Mouse (Mus musculus): Measurements from ENCODE around the gene Tbk1. TPM values are rescaled to one million over a fixed set of nuclear protein-coding genes. Genes with fewer than 3 reads are reported as not detected.

The Tbk1 gene
- polyA plus RNA-seq, 1 experiment from 2014 or later = 27.3 TPM

DNA sequence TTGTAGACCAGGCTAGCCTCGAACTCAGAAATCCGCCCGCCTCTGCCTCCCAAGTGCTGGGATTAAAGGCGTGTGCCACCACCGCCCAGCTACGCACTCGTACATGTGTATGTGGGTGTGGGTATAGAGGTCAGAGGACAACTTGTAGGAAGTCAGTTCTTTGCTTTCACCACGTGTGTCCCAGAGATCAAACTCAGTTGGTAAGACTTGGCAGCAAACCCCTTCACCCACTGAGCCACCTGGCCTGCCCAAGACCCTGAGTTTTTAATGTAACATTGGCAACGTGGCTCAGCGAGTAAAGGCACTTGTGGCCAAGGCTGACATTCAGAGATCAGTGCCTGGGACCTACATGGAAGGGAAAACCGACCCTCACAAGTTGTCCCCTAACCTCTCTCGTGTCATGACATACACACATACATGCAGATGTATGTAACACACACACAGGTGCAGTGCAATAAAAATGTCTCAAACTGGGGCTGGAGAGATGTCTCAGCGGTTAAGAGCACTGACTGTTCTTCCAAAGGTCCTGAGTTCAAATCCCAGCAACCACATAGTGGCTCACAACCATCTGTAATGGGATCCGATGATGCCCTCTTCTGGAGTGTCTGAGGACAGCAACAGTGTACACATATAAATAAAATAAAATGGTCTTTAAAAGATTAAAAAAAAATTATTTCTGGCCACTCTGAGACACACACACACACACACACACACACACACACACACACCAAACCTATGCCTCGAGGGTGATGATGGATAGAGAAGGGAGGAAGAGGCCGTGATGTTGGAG lies 78.6 kb downstream of the Tbk1 start:
- H3K27me3 ChIP-seq (replicated peaks; ENCODE audit: control insufficient read depth, insufficient read depth, low read length) = no peaks in the 10 kb centered on the region
- H3K4me2 ChIP-seq (replicated peaks; ENCODE audit: low read depth) = no peak overlapping the region
- H3K9ac ChIP-seq (ENCODE audit: low read depth, low read length) = no peak overlapping the region
- H3K27ac ChIP-seq (ENCODE audit: low read depth, low read length) = no peak overlapping the region
- no peak for ATAC-seq
- no peak overlapping the region for H3K4me3 ChIP-seq (ENCODE audit: low read depth, low read length)
- peak; percentile 44 for TF ChIP-seq CTCF (IDR thresholded peaks at IDR 0.05; ENCODE audit: low read depth)
- no peaks in the 10 kb centered on the region for H3K9me3 ChIP-seq (ENCODE audit: control insufficient read depth)
- H3K4me1 ChIP-seq (replicated peaks; ENCODE audit: control insufficient read depth, insufficient read depth, low read length) = no peaks in the 10 kb centered on the region; the same call in 1 of the 2 replicates
- 88% methylated on average over 16 of the region's 16 CpGs for WGBS
- H3K36me3 ChIP-seq (ENCODE audit: control insufficient read depth, insufficient read depth) = no peaks in the 10 kb centered on the region

DNA sequence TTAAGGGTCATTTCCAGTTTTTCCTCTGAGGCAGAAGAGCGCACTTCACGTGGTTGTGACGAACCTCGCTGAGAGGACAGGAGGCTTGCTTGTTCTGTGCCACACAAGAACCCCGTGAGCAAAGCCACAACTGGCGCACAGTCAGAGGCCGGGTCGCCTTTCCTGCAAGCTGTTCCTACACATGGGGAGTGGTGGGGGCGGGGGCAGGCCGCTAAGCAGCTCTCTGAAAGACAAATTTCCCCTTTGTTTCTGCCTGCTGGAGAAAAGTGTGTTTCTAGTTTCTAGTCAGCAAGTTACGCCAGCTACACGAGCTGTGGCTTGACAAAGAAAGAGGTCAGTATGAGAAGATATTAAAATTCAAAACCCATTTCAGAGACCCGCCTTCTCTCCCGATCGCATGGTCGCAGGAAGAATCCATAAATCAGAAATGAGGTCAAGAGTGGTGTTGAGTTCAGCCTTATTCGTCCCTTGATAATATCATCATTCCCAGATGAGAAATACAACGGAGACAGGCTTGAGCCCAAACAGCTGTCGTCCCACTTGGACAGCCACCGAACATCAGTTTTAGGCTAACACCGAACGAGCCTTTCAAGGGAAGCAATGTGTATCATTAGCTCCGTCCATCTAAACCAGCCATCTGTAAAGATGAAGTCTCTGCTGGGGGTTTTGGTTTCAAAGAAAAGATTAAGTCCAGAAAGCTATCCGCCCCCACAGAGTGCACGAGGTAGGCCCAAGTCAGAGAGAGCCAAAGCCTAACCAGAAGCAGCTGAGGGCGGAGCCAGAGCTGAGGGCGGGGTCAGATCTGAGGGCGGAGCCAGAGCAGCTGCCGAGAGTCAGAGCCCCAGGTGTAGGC lies 79.6 kb downstream of the Tbk1 start:
- Histone ChIP-seq H3K4me1 (replicated peaks; ENCODE audit: control insufficient read depth, insufficient read depth, low read length) (no peaks in the 10 kb centered on the region; the same call in 1 of the 2 replicates), H3K4me3 (ENCODE audit: low read depth, low read length) (no peak overlapping the region), H3K27me3 (replicated peaks; ENCODE audit: control insufficient read depth, insufficient read depth, low read length) (no peaks in the 10 kb centered on the region), H3K27ac (ENCODE audit: low read depth, low read length) (peak overlapping the region; percentile 35; the same call in 1 of the 2 replicates), H3K9me3 (ENCODE audit: control insufficient read depth) (no peaks in the 10 kb centered on the region), H3K4me2 (replicated peaks; ENCODE audit: low read depth) (no peak overlapping the region; the same call in 1 of the 2 replicates), H3K9ac (ENCODE audit: low read depth, low read length) (no peak overlapping the region), H3K36me3 (ENCODE audit: control insufficient read depth, insufficient read depth) (no peaks in the 10 kb centered on the region)
- ATAC-seq = no peak
- 54% methylated on average over 29 of the region's 29 CpGs for WGBS
- no peak for TF ChIP-seq CTCF (IDR thresholded peaks at IDR 0.05; ENCODE audit: low read depth)

GRCm38 (mm10) chr10:121505929-121506328 lies 80.7 kb downstream of the Tbk1 start:
- no peak for TF ChIP-seq CTCF (IDR thresholded peaks at IDR 0.05; ENCODE audit: low read depth)
- peak overlapping the region; percentile 73 for H3K4me2 ChIP-seq (replicated peaks; ENCODE audit: low read depth)
- no peak for ATAC-seq
- no peaks in the 10 kb centered on the region for H3K36me3 ChIP-seq (ENCODE audit: control insufficient read depth, insufficient read depth)
- peak overlapping the region; percentile 41; the same call in 1 of the 2 replicates for H3K4me3 ChIP-seq (ENCODE audit: low read depth, low read length)
- no peak overlapping the region for H3K9ac ChIP-seq (ENCODE audit: low read depth, low read length)
- H3K9me3 ChIP-seq (ENCODE audit: control insufficient read depth) = no peaks in the 10 kb centered on the region
- H3K27me3 ChIP-seq (replicated peaks; ENCODE audit: control insufficient read depth, insufficient read depth, low read length) = no peaks in the 10 kb centered on the region
- H3K4me1 ChIP-seq (replicated peaks; ENCODE audit: control insufficient read depth, insufficient read depth, low read length) = no peaks in the 10 kb centered on the region; the same call in 1 of the 2 replicates
- whole genome bisulfite sequencing = 52% methylated on average over 7 of the region's 7 CpGs
- peak overlapping the region; percentile 70; the same call in 1 of the 2 replicates for H3K27ac ChIP-seq (ENCODE audit: low read depth, low read length)

DNA sequence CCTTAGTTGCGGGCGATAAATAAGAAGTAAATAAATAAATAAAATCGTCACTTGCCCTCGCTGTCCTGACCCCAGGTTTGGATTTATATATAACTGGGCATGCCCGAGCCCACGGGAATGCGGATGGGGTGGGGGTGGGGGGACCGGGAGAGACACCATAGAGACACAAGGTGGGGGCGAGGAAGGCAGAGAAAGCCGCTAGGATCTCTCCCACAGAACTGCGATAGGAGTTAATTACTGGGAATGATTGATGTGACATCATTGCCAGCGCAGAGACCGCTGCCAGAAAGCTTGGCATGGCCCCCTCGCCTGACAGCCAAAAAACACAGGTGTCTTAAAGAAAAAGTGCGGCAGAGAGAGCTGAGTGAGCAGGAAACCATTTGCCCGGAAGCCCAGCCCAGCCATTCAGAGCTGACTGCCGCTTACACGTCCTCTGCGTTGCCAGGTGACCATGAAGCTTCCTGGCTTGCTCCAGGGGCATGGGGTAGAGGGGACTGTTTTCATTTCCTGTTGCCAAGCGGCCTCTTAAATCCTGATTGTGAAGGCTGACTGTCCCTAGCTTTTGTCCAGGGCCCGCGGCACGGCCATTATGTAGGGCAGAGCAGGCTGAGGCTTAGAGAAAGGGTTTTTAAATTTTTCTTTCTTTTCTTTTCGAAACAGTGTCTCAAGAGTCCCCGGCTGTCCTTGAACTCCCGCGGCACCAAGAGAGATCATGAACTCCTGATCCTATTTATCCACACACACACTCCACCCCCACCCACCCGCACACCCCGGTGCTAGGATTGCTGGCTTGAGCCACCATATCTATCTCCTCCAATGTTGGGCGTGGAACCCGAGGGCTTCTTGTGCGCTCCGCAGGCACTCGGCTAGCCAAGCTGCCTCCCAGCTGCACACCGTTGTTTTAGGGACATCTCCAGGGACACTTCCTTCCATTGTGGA lies 81.3 kb downstream of the Tbk1 start:
- H3K9ac ChIP-seq (ENCODE audit: low read depth, low read length) = peak overlapping the region; percentile 54
- no peaks in the 10 kb centered on the region for H3K36me3 ChIP-seq (ENCODE audit: control insufficient read depth, insufficient read depth)
- 20% methylated on average over 35 of the region's 35 CpGs for WGBS
- H3K27me3 ChIP-seq (replicated peaks; ENCODE audit: control insufficient read depth, insufficient read depth, low read length) = no peaks in the 10 kb centered on the region
- peak overlapping the region; percentile 70 for H3K27ac ChIP-seq (ENCODE audit: low read depth, low read length)
- no peaks in the 10 kb centered on the region for H3K9me3 ChIP-seq (ENCODE audit: control insufficient read depth)
- peak overlapping the region; percentile 41 for H3K4me3 ChIP-seq (ENCODE audit: low read depth, low read length)
- no peak for TF ChIP-seq CTCF (IDR thresholded peaks at IDR 0.05; ENCODE audit: low read depth)
- peak; percentile 47; the same call in 1 of the 2 replicates for ATAC-seq
- H3K4me2 ChIP-seq (replicated peaks; ENCODE audit: low read depth) = peak overlapping the region; percentile 73
- H3K4me1 ChIP-seq (replicated peaks; ENCODE audit: control insufficient read depth, insufficient read depth, low read length) = no peaks in the 10 kb centered on the region; the same call in 1 of the 2 replicates

- no peaks in the 10 kb centered on the region for H3K27me3 ChIP-seq (replicated peaks; ENCODE audit: control insufficient read depth, insufficient read depth, low read length)
- 66% methylated on average over 5 of the region's 5 CpGs for WGBS
- peak overlapping the region; percentile 76; the same call in 1 of the 2 replicates for H3K27ac ChIP-seq (ENCODE audit: low read depth, low read length)
- no peak overlapping the region for H3K4me3 ChIP-seq (ENCODE audit: low read depth, low read length)
- no peak overlapping the region for H3K9ac ChIP-seq (ENCODE audit: low read depth, low read length)
- no peaks in the 10 kb centered on the region for H3K9me3 ChIP-seq (ENCODE audit: control insufficient read depth)
- ATAC-seq = peak; percentile 62
- H3K36me3 ChIP-seq (ENCODE audit: control insufficient read depth, insufficient read depth) = no peaks in the 10 kb centered on the region
- TF ChIP-seq CTCF (IDR thresholded peaks at IDR 0.05; ENCODE audit: low read depth) = no peak
- H3K4me2 ChIP-seq (replicated peaks; ENCODE audit: low read depth) = no peak overlapping the region
- no peaks in the 10 kb centered on the region; the same call in 1 of the 2 replicates for H3K4me1 ChIP-seq (replicated peaks; ENCODE audit: control insufficient read depth, insufficient read depth, low read length)
Observed at GRCm38 (mm10) chr10:121501160-121501559, 85.4 kb downstream of the Tbk1 start.
